Comparison of ENCODE assay signal across 30 mouse cellular contexts in the genomic region with DNA sequence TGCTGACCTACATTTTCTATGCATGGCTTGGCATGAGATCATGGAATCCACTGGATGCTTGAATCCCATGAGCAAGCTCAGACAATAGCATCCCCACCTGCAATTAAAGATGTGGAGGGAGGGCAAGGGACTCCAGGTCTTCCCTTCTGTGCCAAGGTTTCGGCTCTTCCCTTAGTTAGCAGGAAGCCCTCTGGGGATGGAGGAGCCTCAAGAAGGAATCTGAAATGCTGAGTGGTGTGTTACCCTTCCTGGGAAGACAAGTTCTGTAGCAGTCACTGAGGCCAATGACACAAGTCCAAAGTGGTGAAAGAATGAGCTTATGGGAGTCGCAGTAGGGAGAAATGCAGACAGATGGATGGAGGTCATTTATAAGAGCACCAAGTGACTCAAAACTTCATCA.
"Had no signal": no experiment of that assay in that cellular context is flagged by ENCODE, and none has a peak within 500 bp of the region (broad histone marks: within the 10 kb centered on the region; RNA-seq: fewer than 3 reads in every experiment).

No protein-coding gene starts in this region.

- H3K4me2 ChIP-seq: limb, embryonic 12.5 days; limb, embryonic 13.5 days; limb, embryonic 15.5 days; liver, embryonic 11.5 days; liver, embryonic 12.5 days; liver, embryonic 13.5 days; liver, embryonic 15.5 days; lung, embryonic 14.5 days; lung, embryonic 15.5 days; midbrain, embryonic 12.5 days; midbrain, embryonic 13.5 days; midbrain, embryonic 15.5 days; neural tube, embryonic 12.5 days had no signal

- DNase-seq: left cerebral cortex, postnatal 4 days; liver; liver, embryonic 13.5 days; liver, postnatal 0 days; lung, adult 18-20 months; lung, adult 2 months; lung, embryonic 14.5 days; lung, postnatal 10 days; lung, postnatal 14 days; lung, postnatal 36 days; lung, postnatal 4 days had no signal

- H3K27ac ChIP-seq: limb, embryonic 10.5 days; limb, embryonic 12.5 days; limb, embryonic 13.5 days; limb, embryonic 15.5 days; liver, embryonic 12.5 days; liver, embryonic 13.5 days; liver, embryonic 14.5 days; liver, embryonic 15.5 days; lung, embryonic 15.5 days; macrophage; midbrain, embryonic 10.5 days; midbrain, embryonic 12.5 days; midbrain, embryonic 13.5 days; midbrain, embryonic 15.5 days; neural tube, embryonic 12.5 days had no signal

- ATAC-seq: liver, embryonic 12.5 days; liver, postnatal 0 days; lung, postnatal 0 days; midbrain, embryonic 13.5 days; midbrain, embryonic 15.5 days; midbrain, embryonic 16.5 days had no signal

- H3K4me3 ChIP-seq: limb, embryonic 10.5 days; limb, embryonic 12.5 days; limb, embryonic 13.5 days; limb, embryonic 15.5 days; liver, embryonic 12.5 days; liver, embryonic 13.5 days; liver, embryonic 15.5 days; lung, embryonic 15.5 days; megakaryocyte, embryonic 14.5 days; midbrain, embryonic 10.5 days; midbrain, embryonic 12.5 days; midbrain, embryonic 13.5 days; midbrain, embryonic 15.5 days; myocyte; neural tube, embryonic 12.5 days had no signal

- H3K9ac ChIP-seq: limb, embryonic 12.5 days; limb, embryonic 13.5 days; limb, embryonic 15.5 days; liver, embryonic 12.5 days; liver, embryonic 13.5 days; liver, embryonic 14.5 days; liver, embryonic 15.5 days; liver, postnatal 0 days; lung, embryonic 14.5 days; lung, embryonic 15.5 days; midbrain, embryonic 12.5 days; midbrain, embryonic 13.5 days; midbrain, embryonic 15.5 days; neural tube, embryonic 12.5 days had no signal

- H3K36me3 ChIP-seq: limb, embryonic 10.5 days; limb, embryonic 12.5 days; limb, embryonic 13.5 days; limb, embryonic 15.5 days; liver, embryonic 12.5 days; liver, embryonic 13.5 days; liver, embryonic 15.5 days; lung, embryonic 15.5 days; midbrain, embryonic 10.5 days; midbrain, embryonic 12.5 days; midbrain, embryonic 13.5 days; midbrain, embryonic 15.5 days; neural tube, embryonic 12.5 days had no signal

- H3K27me3 ChIP-seq: limb, embryonic 15.5 days; liver, embryonic 15.5 days; neural tube, embryonic 12.5 days had no signal

- H3K9me3 ChIP-seq: limb, embryonic 10.5 days; limb, embryonic 12.5 days; limb, embryonic 13.5 days; limb, embryonic 15.5 days; liver, embryonic 12.5 days; liver, embryonic 13.5 days; liver, embryonic 15.5 days; lung, embryonic 15.5 days; megakaryocyte, embryonic 14.5 days; midbrain, embryonic 10.5 days; midbrain, embryonic 12.5 days; midbrain, embryonic 13.5 days; midbrain, embryonic 15.5 days; neural tube, embryonic 12.5 days had no signal
